Mouse (Mus musculus): ENCODE measurements around the gene Ctsc.
"Not testable (repeated sequence)": the region's sequence is repeated elsewhere in the genome, so short reads cannot be mapped to it uniquely, and the experiment has no call there.

The Ctsc gene

DNA sequence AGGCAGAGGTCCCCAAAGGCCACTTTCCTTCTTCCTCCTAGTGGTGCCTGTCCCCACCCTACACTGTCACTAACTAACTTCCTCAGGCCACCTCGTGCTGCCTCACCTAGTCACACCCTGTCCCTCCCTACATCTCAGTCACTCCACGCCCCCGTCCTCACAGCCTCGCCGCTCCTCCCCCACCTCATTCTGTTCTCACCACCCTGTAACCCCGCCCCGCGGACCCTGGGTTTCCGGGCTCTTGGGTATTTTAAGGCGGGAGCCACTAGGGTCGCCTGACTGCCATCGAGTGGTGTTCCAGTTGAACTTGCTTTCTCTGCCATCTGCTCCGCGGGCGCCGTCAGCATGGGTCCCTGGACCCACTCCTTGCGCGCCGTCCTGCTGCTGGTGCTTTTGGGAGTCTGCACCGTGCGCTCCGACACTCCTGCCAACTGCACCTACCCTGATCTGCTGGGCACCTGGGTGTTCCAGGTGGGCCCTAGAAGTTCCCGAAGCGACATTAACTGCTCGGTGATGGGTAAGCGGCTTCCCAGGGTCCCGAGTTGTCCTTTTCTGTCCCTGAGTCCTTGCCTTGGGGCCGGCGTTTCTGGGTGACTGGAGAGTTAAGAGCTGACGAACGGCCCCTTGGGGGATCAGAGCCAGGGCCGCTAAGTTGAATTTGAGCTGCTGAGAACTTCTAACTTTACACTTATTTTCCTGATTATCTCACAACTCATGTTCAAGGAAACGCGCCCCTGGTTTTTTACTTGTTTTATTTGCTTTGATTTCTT is at the start of gene Ctsc:
Gene Ctsc, plus strand, starts transcription at position 228 of the 770 bp plus-strand sequence.
- DNase-seq (ENCODE audit: low read depth, low spot score) = peak; percentile 95

DNA sequence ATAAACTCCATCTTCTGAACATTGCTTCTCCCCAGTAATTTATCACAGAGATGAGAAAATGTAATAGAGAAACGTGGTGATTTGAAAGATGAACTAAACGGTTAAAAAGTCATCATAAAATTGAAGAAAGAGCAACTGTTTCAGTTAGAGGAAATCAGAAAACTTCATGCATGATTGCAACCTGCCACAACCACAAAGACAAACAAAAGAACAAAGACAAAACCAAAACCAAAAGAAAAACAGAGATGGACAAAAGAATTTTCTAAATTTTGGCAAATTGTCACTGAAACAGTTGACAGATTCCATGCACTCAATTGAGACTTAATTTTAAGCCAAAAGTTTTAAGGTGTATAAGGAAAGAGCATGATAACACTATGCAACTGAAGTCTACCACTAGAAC is 48.8 kb upstream of the Ctsc start:
- DNase-seq (ENCODE audit: low read depth, low spot score) = no peak

DNA sequence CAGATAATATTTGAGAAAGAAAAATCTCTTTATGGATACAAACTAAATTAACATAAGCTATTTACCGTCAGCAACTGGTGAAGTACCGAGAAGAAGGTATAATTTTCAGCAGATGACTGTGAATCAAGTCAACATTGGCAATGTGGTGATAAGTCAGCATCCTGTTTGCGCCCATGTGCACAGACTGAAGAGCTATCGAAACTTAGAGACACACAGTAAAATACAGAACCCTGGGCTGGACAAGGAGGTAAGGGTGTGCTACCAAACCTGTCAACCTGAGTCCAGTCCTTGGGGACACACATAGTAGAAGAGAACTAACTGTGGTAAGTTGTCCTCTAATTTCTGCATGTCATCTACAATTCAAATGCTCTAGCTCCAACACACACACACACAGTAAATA is 47.8 kb upstream of the Ctsc start:
- DNase-seq (ENCODE audit: low read depth, low spot score) = no peak

DNA sequence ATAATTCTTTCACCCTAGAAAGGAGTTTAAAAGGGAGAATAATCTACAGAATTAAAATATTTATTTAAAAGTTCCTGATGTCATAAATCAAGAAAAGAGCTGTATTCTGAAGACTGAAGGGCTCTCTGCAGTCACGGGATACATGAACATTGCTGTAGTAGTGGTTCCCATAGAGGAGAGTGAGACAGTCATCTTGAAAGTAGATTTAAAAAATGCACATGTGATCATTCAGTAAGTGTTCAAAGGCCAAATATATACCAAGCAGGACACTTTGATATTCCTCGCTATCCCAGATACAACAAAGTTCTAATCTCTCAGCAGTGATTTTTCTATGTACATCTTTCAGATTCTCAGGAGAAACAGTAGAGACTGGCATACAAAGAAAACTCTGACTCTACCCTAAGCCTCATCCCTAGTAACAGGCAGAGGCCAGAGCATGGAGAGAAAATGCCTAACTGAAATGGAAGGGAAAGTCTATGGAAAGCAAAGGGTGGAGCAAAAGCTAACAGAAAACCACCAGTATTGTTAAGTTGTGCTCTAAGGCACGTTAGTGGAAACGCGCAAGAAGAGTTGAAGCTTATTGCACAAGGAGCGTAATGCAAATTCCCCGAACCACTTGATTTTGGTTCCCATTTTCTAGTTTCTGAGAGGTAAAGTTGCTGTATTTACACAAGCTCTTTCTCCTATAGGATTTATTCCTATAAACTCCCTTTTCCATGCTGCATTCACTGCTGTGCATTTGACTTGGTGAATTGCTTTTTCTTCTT is 46.9 kb upstream of the Ctsc start:
- DNase-seq (ENCODE audit: low read depth, low spot score) = no peak

DNA sequence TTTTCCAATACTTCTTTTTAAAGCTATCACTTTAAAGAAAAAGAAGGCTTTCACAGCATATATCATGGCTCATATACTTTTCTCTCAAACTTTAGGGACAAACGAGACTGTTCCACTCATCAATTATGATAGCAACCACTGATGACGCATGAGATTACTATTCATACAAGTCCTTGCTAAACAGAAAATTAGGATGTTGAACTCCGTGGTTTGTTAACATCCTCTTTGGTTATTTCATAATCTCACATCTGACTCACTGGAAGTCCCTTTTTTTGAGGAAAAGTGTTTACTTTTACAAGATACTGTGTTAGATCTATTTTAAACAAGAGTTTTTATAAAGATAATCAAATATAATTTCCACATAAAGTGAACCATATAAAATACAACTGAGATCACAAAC is 34.8 kb upstream of the Ctsc start:
- no peak for DNase-seq (ENCODE audit: low read depth, low spot score)

DNA sequence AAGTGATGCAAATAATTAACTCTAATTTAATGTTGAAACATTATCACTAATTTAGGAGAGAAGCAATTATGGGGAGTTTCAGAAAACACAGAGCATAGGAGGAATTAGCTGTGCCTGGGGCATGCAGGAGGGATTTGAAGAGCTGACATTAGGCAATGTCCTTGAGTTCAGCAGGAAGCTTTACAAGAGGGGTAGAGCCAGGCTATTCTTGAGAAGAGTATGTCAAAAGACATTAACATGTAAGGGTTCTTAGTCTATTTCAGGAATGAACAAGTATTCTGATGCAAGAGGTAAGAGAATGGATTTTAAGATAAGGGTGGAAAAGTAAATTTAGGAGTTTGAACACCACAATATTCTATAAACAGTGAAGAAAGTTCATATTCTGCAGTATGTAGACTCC is 33.4 kb upstream of the Ctsc start:
- DNase-seq (ENCODE audit: low read depth, low spot score) = no peak

DNA sequence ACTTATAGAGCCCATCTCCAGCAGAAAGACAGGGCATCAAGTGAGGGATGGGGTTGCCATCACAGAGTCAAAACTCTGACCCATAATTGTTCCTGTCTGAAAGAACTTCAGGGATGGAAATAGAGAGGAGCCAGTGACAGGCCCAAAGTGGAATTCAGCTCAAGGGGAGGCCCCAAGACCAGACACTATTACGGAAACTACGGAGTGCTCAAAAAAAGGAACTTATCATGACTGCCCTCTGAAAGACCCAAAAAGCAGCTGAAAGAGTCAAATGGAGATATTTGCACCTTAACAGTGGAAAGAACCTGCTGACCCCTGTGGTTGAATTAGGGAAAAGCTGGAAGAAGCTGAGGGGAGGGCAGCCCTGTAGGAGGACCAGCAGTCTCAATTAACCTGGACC is 27.5 kb upstream of the Ctsc start:
- not testable (repeated sequence) for DNase-seq (ENCODE audit: low read depth, low spot score)

DNA sequence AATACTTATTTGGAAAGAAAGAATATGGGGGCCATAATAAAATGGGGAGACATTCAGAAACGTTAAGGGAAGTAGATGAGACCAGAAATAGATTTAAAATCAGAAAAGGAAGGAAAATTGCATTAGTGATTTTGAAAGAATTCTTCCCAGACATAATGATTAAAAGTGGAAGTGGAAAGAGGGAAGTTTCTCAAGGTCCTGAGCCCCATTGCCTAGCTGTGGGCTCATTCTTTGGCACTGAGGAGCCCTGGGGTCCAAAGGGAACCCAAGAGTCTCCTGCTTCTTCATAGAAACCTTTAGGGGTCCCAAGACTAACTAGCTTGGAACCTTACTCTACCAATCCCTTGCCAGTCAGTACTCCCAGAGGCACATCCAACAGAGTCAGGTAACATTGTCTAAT is 26.4 kb upstream of the Ctsc start:
- DNase-seq (ENCODE audit: low read depth, low spot score) = no peak

DNA sequence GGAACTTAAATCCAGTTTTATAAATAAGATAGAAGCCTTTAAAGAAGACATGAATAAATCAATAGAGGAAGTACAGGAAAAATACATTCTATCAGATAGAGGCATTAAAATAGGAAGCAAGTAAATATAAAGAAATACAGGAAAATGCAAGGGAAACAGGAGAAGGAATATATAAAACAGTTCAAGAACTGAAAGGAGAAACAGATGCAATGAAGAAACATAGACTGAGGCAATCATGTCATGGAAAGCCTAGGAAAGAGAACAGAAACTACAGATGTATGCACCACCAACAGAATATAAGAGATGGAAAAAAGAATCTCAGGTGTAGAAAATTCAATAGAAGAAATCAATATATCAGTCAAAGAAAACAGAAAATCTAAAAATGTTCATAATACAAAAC is 25.8 kb upstream of the Ctsc start:
- no peak for DNase-seq (ENCODE audit: low read depth, low spot score)

DNA sequence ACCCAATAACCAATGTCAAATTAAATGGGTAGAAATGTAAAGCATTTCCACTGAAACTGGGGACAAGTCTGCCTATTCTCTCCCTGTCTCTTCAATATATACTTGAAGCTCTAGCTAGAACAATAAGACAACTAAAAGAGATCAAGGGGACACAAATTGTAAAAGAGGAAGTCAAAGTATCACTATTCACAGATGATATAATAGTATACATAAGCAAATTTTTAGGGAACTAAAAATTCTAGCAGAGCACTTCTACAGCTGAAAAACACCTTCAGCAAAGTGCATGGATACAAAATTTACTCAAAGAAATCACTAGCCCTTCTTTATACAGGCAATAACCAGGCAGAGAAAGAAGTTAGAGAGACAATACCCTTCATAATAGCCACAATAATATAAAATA is 23.0 kb upstream of the Ctsc start:
- no peak for DNase-seq (ENCODE audit: low read depth, low spot score)

DNA sequence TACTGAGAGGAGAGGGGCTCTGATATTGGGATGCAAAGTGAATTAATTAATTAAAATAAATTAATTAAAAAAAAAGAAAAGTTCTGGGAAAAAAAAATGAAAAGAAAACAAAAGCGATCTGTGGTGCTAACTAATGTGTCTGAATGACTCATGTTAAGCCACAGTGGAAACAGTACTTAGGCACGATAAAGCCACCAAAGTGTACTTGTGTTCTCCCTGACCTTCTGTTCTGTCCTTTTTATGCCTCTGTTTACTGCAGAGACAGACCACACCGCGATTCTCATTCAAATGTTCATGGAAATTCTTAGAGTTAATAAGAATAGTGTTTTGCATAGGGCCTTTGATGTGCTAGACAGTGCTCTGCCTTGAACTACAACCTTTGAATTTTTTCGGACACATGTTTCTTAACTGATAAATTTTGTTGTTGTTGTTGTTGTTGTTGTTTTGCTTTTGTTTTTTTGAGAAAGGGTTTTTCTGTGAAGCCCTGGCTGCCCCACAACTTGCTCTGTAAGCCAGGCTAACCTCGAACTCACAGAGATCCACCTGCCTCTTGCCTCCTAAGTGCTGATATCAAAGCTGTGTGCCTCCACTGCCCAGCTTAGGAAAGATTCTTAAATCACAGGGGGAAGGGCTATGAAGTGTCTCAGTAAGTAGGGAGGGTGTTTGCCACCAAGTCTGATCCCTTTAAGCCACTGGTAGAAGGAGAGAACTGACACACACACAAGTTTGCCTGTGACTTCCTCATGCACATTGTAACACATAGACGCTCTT is 18.5 kb upstream of the Ctsc start:
- DNase-seq (ENCODE audit: low read depth, low spot score) = peak; percentile 69

DNA sequence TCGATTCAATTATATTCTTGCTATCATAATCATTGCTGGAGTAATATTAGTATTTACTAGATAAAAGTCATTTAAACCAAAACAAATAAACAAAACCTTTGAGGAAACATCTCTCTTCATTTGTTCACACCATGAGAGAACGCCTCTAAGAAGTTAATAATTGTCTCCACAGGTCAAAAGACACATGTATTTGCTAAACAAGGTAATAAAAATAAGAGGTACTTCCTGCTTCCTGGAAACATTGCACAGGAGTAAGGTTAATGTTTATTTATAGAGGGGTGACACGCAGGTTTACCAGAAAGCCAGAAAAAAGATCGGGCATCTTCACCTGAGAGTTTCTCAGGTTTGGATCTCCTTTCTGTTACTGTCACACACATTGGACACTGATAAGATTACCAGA is 16.1 kb upstream of the Ctsc start:
- DNase-seq (ENCODE audit: low read depth, low spot score) = no peak

DNA sequence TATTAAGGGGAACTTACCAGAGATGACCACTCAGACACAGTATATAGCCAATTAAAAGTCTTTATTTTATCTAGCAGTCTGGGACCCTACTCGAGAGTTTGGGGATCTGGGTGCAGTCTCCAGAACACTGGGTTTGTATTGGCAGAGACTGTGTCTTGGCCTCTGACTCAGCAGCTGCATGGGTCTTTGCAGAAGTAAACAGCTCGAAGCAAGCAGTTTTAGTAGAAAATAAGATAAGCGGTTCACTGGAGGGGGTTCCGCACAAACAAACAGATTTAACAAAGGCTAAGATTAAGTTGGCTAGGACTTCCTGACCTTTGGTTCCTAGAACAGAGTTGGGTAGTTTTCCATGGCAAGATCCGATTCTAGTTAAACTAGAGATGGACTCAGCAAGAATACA is 13.0 kb upstream of the Ctsc start:
- no peak for DNase-seq (ENCODE audit: low read depth, low spot score)

DNA sequence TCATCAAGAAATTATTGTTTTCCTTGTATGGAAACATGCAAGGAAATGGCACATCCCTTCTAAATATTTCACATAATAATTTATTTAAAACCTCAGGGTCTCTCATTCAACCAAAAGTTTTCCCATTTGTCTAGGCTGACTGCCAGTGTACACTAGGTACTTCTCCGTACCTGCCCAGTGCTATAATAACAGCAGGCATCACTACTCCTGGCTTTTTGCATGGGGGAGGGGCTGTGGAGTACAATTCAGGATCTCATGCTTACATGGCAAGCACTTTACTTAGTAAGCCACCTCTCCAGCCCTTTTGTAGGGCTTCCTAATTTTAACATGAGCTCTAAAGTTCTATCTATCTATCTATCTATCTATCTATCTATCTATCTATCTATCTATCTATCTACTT is 8.0 kb upstream of the Ctsc start:
- no peak for DNase-seq (ENCODE audit: low read depth, low spot score)

DNA sequence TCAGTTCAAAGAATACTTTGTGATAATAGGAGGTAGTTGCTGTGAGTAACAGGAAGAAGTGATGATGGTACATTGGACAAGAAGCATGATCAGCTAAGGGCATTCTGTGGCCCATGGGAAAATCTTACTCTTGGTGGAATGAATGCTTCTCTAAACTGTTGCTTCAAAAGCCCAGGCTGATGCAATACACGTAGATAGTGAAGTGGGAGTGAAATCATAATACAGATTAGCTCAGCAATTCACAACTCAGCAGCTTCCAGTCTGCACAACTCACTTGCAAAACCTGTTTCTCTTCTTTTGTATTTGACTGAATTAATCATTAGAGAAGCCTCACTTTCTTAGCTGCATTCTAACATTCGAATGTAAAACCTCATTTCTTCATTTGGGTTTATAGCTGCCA is 6.4 kb upstream of the Ctsc start:
- DNase-seq (ENCODE audit: low read depth, low spot score) = no peak

DNA sequence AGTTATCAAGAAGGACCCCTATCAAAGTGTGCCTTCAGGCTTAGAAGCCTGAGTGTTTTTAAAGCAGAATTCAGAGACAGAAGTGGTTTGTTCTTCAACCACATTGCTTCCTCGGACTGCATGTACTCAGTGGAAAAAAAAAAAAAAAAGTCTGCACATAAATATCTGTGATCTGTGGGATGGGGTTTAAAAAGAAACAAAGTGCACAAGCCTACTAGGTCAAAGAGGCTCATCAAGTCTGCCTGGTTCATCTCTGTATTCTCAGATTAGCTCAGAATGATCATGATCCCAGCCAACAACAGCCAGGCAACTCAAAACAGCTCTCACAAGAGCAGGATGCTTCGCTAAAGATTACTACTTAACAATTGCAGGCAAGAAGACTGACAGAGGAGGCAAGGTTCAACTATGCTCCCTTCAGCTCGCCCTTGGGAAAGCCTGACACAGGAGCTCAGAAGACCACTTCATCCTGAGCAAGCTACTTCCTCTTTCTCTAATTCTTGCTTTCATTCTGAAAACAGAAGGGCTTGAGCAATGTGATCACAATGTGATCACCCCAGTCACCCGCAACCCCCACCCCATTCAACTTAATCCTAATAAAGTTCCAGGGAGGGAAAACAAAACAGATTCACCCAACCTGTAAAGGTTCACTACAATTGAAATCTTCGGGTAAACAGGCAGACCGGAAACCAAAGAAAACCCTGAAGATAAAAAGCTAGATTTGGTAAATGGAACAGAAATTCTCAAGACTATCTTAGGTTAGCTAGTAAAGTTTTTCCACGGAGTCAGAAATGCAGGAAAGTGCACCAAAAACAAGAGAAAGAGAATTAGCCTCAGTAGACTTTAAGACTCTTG is 745 bp upstream of the Ctsc start:
- DNase-seq (ENCODE audit: low read depth, low spot score) = peak; percentile 11

DNA sequence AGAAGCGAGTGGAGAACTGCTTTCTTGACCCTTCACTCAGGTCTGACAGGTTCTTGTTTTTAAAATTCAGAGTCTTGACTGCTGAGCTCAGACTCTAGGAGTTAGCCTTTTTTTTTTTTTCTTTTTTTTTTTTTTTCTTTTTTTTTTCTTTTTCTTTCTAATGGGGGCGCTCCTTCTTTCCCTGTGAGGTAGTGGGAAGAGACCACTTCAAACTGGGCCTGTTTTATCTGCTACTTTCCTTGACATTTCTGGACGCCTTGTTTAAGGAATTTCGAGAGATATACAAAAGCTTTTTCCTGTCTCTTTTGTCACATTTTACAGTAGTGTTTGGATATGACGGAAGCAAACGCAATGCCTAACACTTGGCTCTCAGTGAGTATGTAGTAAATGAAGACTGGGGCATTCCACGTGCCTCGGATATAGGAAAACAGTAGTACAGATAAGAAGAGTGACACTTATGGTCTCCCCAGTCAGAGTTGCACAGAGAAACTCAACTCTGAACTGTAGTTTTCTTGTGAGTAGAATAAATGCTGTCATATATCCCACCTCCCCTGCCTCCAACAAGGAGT is 827 bp downstream of the Ctsc start:
- DNase-seq (ENCODE audit: low read depth, low spot score) = no peak

DNA sequence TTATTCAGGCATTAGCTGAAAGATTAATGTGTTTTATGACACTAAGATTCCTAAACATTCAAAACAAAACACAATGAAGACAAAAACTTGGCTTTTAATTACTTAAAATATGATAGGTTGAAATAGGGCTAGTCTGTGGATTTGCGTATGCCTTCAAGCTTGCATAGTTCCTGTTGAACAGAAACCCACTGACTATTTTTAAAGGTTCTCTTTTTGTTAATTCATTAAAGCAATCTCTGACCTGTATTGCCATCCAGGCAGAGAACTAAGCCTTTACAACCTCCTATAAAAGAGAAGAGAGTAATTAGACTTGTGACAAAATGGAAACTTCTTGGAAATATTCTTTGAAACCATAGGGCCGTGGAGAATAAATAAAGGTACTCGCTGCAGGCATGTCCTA is 7.4 kb downstream of the Ctsc start:
- DNase-seq (ENCODE audit: low read depth, low spot score) = no peak

DNA sequence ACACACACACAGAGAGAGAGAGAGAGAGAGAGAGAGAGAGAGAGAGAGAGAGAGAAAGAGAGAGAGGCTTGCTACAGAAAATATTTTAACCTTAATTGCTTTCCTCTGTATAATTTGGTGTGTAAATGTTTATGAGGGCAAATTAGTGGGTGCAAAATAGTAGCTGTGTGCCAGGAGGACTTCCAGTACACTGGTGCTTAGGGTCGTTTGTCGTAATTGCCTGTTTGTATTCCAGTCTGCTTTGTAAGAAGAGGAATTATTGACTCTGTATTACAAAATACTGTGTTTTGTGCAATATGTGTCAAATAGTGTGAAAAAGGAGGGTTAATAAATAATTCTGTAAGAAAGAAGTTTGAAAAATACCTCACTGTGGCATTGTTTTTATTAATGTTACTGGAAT is 13.2 kb downstream of the Ctsc start:
- DNase-seq (ENCODE audit: low read depth, low spot score) = no peak

DNA sequence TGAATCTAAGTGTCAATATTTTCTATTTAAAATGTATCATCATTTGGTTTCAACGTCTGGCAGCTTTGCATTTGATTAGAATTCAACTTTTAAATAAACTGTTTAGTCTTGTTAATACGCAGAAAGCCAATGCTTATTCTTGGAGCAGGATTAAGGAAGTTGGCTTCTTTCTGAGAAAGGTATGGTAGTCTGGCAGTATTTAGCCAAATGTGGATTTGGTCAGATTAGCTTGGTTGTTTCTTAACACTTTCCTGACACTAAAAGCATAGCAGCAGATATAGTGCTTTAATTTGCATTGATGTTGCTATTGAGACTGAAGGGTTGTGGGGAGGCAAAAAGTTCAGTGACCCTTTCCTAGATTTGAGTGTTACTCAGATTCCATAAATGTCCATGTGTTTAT is 14.2 kb downstream of the Ctsc start:
- no peak for DNase-seq (ENCODE audit: low read depth, low spot score)

DNA sequence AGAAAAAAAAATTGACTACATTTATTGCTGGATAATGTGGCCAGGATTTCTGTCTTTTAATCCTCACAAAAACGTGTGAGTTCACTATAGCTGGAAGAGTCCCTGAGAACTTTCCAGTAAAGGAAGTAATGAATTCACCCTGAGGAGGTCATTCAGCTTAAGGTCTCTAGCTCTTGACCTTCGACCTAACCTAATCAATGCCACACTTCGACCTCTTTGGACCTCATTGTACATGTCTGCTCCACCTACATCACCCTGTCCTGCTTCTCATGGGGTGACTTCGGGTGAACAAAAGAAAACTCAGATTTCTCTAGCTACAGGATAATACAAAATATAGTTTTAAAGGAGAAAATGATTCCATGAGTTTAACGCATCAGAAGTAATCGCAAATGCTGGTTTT is 16.0 kb downstream of the Ctsc start:
- DNase-seq (ENCODE audit: low read depth, low spot score) = no peak

Data from ZHBTc4 (cell line).